Mouse (Mus musculus) spleen, postnatal 14 days (tissue): ENCODE measurements around the gene Gm13762.
"Not testable (repeated sequence)": the region's sequence is repeated elsewhere in the genome, so short reads cannot be mapped to it uniquely, and the experiment has no call there.

ENCODE experiments used
- DNase-seq, 2 experiments: peaks; one replicate each; pipeline ENCODE4 v3.0.0; 2021 to 2022; ENCODE audit warnings: low spot score in 2 of 2

The Gm13762 gene

GRCm38 (mm10) chr2:88980181-88980580 is at the start of gene Gm13762:
Gm13762 (minus strand) TSS chr2:88980281.
- DNase-seq, result no peak

DNA sequence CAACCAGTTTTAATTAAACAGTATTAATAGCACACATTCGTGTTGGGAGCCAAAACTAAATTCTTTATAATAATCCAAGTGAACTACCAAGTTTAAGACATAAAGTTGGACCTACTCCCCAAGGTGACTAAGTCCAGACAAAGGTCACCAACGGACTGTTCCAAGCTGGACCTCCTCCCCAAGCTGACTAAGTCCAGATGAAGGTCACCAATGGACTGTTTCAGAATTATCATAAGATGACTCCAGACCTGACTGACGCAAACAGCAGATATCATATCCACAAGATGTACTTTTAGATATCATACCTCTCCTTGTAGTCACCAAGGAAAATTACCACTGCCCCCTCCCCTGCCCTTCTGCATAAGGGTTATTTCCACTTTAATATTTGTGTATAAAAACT is 41.4 kb upstream of the Gm13762 start:
- DNase-seq, result not testable (repeated sequence)

DNA sequence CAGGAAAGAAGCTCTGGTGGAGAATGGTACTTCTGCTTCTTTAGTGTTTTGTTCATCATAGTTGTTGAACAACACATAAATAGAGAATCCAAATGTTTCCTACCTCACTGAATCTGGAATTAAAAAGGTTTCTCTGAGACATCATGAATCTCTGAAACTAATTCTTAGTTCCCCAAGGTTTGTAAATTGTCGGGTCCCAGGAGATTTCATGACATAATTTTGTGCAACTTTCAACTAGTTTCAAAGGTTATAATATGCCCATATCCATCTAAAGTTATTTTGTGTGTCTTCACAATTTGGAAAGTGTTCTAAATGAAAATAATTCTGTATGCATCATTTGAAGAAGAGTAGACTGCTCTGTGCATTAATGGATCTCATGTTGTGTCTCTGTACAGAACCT is 38.2 kb upstream of the Gm13762 start, which contains the start of gene Olfr1216:
Olfr1216 (minus strand) TSS at position 101 of the 400 bp plus-strand sequence.
- DNase-seq, result no peak

DNA sequence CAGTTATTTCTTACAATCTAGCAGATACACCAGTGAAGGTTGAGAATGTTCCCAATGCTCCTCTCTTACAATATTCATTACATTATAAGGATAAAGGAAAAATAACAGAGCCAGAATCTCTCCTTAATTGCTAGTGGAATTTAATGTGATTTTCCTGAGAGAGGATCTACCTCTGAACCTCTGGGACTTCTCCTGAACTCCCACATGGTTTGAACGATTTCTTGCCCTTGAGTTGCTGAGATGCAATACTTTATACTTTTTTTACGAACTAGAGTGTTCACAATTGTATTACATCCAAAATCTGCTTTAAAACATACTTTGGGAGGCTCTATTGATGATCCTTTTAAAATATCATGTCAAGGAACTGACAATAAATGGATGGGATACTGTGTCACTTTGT is 26.8 kb upstream of the Gm13762 start, which contains the start of gene Olfr1215:
Olfr1215 (minus strand) TSS at position 101 of the 400 bp plus-strand sequence.
- no peak for DNase-seq

DNA sequence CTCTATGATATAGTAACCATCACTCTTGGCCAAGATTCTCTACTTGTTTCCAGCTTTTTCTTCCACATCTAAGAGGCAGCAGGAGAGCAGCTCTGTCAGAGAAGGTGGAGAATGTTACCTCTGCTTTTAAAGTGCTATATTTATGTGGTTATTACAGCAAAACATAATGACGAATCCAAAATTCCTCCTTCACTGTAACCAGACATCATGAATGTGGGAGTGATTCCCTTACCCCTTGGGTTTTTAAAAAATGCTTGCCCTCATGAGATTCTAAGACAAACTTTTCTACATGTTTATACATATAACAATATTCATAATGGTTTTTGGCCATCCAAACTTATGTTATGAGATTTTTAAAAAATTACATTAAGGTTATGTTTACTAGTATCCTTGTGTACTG is 12.5 kb upstream of the Gm13762 start, which contains the start of gene Olfr1214:
Olfr1214 (minus strand) TSS at position 101 of the 400 bp plus-strand sequence.
- DNase-seq, result no peak

DNA sequence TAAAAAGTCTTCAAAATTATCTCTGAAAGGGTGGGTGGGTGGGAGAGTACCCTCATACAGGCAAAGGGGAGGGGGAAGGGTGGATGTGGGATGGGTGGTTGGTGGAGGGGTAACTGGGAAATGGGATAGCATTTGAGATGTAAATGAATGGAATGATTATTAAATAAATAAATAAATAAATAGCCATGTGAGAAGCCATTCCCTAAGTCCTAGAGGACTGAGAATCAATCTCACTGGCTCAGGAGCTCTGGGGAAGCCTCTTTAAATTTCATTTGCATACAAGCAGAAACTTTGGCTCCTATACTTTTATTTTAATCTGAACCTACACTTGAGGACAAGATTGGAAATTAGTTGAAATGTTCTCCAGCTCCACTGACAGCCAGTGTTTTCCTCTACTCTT is 26.4 kb downstream of the Gm13762 start, which contains the start of gene Olfr1212:
Olfr1212 (plus strand) TSS at position 301 of the 400 bp plus-strand sequence.
- no peak for DNase-seq

DNA sequence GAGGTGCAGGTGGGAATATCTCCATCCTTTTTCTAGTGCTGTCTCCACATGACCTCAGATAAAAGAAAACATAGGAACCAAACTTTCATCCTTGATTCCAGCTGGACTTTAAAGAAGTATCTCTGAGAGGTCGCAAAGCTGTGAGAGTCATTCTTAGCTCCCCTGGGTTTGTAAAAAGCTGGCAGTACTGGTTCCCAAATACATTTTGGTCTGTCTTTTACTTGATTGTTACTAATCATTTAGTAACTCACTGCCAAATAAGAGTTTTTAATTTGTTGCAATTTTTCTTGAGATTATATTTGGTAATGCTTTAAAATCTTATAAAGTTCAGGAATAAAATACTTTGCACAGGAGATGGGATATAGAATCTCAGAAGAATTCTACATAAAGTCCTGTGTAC is 42.1 kb downstream of the Gm13762 start, which contains the start of gene Olfr1211:
Olfr1211 (minus strand) TSS at position 101 of the 400 bp plus-strand sequence.
- DNase-seq, result no peak
